Mouse (Mus musculus) heart, adult 8-10 months (tissue): ENCODE data around the gene Adam10. TPM values are rescaled to one million over a fixed set of nuclear protein-coding genes. Genes with fewer than 3 reads are reported as not detected.

Experiments used
- DNase-seq: peaks from one replicate; pipeline ENCODE4 v3.0.0; 2022; ENCODE audit warnings: low spot score
- total RNA-seq, 4 experiments: library from RNA; stranded (reverse); gene quantifications; 2 replicates each; pipeline ENCODE4 v1.2.4; 2022

Adam10 gene
- 10 to 100 TPM; 33.3 to 40.0 (median 36.2) TPM for total RNA-seq

DNA sequence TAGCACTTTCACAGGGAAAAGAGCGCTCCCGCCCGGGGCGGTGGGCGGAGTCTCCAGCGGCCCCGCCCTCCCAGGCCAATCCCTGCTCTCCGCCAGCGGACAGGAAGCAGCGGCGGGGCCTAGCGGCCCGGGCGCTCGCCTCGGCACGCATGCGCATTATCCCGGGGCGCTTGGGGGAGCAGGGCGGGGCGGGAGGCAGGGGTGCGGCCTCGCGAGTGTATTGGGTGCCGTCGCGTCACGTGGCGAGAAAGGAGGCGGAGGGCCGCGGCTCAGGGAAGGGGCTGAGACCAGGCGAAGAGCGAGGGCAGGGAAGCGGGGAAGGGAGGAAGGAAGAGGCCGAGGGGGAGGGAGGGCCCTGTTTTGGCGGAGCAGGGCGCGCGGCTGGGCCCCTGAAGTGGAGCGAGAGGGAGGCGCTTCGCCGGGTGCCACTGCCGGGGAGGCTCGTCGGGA lies at the start of gene Adam10:
TSS of gene Adam10 (plus strand) at position 316 of the 450 bp plus-strand sequence.
- peak; percentile 96 for DNase-seq

- DNase-seq: no peak
Observed at GRCm38 (mm10) chr9:70629711-70630110, 49.1 kb upstream of the Adam10 start.

DNA sequence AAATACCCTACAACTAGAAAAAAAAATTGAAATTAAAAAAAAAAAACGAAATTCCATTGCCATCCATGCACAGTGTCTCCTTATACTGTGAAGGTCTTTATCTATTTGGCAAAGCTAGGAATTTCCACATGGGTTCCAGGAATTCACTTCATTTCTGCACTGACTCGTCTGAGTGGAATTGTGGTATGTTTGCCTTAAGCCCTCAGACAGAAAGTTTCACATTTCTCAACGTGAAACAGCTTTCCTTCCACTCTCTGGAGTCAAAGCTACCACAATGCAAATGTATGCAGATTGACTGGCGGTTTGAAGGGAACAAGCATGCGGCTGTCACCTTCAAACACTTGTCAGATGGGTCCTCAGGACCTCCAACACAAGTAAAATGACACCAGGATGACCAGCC lies 47.1 kb upstream of the Adam10 start:
- no peak for DNase-seq

DNA sequence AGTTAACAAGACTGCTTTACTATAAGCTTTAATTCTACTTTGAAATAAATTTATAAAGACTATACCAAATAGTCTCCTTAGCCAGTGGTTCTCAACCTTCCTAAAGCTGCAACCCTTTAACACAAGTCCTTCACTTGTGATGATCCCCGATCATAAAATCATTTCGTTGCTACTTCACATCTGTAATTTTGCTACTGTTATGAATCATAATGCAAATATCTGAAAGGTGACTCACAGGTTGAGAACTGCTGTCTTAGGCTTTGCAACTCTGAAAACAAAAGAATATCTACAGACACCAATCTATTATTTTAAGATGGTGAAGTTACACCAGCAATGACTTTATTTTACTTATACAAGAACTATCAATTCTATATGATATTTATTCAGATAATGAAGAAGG lies 42.0 kb upstream of the Adam10 start:
- no peak for DNase-seq

- no peak for DNase-seq
Observed at GRCm38 (mm10) chr9:70650260-70650659, 28.5 kb upstream of the Adam10 start.

DNA sequence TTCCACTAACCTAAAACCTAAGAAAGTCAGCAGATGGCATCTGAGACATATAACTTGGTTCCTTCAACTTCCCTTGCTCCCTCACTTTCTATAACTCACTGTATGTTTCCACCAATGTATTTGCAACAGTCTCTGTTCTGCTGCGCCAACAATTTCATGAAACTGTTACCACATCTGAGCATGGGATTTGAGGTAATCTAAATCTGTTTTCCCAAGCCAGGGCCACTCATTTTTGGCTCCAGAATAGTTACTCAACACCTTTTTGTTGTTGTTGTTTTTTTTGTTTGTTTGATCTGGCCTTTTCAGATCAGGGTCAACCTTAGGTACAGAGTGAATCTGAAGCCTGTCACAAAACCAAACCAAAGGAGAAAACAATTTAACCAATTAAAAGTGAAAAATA lies 27.8 kb upstream of the Adam10 start:
- no peak for DNase-seq

GRCm38 (mm10) chr9:70652221-70652620 lies 26.6 kb upstream of the Adam10 start:
- DNase-seq: no peak

DNA sequence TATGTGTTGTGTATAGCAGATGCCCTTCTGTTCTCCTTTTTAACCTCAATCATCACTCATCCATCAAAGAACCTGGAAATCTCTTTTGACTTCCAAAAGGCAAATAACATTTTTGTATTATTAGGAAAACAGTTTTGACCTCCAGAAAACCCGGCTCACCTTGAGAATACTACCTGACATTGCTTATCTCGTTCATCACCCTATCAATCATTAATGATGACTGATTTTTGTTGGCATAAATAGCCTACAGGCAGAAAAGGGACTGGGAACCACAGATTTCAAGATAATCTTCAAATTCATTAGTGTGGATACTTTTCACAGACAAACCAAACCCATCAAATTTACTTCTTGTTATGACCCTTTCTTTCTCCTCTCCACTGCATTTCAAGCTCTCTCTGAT lies 24.9 kb upstream of the Adam10 start:
- no peak for DNase-seq

DNA sequence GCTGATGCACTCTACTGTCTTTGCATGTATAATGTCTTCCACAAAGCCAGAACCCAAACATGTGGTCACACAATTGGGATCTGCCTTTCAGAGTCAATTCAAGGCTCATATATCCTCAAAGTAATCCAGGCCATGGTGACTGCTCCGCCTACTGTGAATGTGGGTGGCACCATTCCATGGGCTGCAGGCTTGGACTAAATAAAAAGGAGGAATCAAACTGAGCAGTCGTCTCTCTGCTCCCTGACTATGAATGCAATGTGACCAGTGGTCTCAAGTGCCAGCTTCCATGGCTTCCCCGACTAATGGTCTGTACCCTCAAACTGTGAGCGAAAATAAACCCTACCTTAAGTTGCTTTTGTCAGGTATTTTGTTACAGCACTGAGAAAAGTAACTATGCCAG lies 24.3 kb upstream of the Adam10 start:
- no peak for DNase-seq

DNA sequence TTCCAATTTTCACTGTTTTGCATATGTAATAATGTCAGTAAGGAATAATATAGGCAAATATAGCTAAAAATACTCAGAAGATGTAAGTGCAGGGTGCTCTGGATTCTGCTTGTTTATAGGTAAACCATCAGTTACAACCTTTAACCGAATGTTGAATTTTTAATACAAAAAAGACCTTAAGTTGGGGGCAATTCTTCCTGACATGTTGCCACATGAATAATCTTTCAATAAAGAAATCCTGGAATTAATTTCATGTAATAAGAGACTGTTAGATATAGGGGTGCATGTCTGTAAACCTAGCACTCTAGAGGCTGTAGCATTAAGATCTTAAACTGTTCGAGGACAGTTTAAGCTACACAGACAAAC lies 23.1 kb upstream of the Adam10 start:
- DNase-seq: no peak

GRCm38 (mm10) chr9:70656130-70657007 lies 22.4 kb upstream of the Adam10 start, which contains the start of gene Gm10642:
Gm10642 (plus strand) TSS chr9:70656251.
- DNase-seq: peak; percentile 74

DNA sequence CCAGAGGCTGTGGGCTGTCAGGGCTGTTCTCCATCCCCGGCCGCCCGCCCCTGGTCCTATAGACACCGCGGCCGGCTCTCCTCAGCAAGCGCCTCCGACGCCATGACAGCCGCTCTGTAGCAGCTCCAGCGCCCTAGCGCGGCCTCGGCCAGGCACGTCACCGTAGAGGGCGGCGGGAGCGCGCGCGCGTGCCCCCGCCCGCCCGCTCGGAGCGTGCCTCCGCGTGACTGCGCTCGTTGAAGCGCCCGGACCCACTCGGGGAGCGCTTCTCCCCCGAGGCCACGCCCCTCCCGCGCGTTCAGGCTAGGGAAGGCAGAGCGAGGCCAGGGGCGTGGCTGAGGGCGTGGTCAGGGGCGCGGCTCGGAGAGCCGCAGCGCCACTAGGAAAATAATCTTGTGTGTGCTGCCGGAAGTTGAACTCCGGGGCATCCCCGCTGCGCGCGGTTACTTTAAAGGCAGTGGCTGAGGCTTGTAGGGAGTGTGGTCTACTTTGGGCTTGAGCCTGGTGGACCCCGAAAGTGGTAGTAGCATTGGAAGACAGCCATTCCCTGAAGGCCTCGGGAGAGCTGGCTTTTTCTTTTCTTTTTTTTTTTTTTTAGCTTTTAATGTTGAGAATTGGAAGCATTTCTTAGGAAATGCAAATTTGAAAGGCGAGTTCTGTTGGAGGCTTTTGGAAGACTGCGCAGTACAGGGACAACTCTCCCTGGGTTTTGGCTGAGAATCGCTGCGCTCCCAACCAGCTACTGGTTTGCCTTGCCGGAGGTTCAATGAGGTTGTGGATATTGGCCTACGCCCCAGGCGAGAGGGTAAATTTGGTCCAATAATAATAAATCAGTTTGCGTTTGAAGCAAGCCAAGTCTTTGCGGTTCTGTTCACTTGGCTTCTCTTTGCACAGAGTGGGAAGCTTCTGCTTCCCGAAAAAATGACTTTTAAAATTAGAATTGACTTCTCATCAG lies 21.5 kb upstream of the Adam10 start, which contains the start of gene Mindy2:
TSS of gene Mindy2 (minus strand) at position 162 of the 955 bp plus-strand sequence.
- DNase-seq: peak; percentile 94

DNA sequence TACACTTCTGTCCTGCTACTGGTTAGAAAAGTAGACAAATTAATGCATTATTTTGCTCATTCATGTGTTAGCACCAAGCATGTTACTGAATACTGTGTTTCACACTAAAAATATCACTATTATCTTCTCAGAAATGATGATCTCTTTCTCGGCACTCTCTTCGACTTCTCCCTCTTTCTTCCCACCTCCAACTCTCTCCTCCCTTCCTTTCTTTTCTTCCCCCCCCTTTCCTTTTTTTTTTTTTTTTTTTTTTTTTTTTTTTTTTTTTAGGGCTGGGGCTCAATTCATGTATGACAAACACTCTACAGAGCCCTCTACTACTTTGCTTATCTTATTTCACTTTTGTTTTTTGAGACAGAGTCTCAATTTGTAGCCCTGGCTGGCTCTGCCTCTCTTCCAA lies 20.5 kb upstream of the Adam10 start:
- no peak for DNase-seq

GRCm38 (mm10) chr9:70664847-70665246 lies 13.9 kb upstream of the Adam10 start:
- no peak for DNase-seq

- no peak for DNase-seq
Observed at GRCm38 (mm10) chr9:70665372-70666145, 13.2 kb upstream of the Adam10 start.

DNA sequence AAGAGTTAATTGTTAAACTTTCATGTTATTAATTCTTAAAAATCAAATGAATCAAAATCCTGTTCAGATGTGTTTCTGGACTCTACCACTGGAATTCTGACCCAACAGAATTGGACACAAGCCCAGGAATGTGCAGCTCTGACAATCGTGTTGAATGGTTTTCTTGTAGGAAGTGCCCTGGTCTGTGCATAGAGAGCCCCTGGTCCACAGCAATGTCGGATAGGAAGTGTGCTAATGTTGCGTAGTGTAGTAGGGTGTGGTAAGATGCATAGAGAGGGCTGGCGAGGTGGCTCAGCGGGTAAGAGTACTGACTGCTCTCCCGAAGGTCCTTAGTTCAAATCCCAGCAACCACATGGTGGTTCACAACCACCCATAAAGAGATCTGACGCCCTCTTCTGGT lies 12.0 kb upstream of the Adam10 start:
- no peak for DNase-seq

DNA sequence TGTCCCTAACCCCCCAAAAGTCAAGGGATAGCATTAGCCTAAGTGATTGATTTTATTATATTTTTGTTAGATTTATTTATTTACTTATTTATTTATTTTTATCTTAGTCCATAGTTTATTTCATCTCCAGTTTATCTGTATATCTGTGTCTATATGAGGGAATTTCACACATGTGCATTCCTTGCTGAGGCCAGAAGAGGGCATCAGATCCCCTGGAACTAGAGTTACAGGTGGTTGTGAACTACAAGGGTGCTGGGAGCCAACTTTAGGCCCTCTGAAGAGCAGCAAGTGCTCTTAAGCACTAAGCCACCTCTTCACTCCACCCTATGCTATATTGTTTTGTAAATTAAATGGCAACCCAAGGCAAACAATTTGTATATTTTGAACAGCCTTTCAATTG lies 10.7 kb upstream of the Adam10 start:
- no peak for DNase-seq

- DNase-seq: no peak
Observed at GRCm38 (mm10) chr9:70669197-70669596, 9.6 kb upstream of the Adam10 start.

GRCm38 (mm10) chr9:70670381-70670780 lies 8.4 kb upstream of the Adam10 start:
- no peak for DNase-seq

GRCm38 (mm10) chr9:70671278-70671677 lies 7.5 kb upstream of the Adam10 start:
- no peak for DNase-seq

GRCm38 (mm10) chr9:70671772-70672579 lies 6.8 kb upstream of the Adam10 start:
- DNase-seq: peak; percentile 55
